Mouse (Mus musculus): ENCODE results near the gene Snx13. TPM values are rescaled to one million over a fixed set of nuclear protein-coding genes. Genes with fewer than 3 reads are reported as not detected.

Snx13 gene
- polyA plus RNA-seq, 1 experiment, result 28.7 TPM

DNA sequence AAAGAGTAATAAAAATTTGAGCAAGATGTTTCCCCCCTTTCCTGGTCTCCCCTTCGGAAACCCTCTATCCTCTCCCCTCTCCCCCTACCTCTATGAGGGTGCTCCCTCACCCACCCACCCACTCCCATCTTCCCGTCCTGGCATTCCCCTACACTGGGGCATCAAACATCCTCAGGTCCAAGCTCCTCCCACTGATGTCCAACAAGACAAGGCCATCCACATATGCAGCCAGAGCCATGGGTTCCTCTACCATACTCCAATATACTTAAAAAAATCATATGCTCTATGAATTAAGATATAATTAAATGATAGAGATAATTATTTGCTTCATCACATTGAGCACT is 145.4 kb downstream of the Snx13 start:
- no peaks in the 10 kb centered on the region for H3K4me1 ChIP-seq (ENCODE audit: control insufficient read depth, insufficient read depth, insufficient read length, low read length)
- H3K27ac ChIP-seq (replicated peaks; ENCODE audit: low read depth, low read length), result no peak overlapping the region
- no peak overlapping the region for H3K4me3 ChIP-seq (ENCODE audit: insufficient read depth, low read depth, low read length)

Other genes starting within 250 kb of the Snx13 start
- gene Hdac9, start 130.1 kb upstream of the Snx13 start, polyA plus RNA-seq (2012; ENCODE audit: insufficient read depth, insufficient read length, missing spikeins), result 0.50 and 0.63 TPM in 2 replicates
- not detected in 2 replicates for gene Prps1l1, start 62.4 kb upstream of the Snx13 start, polyA plus RNA-seq (2012; ENCODE audit: insufficient read depth, insufficient read length, missing spikeins)

All from brown adipose tissue, adult 24 weeks (tissue).